Mouse (Mus musculus) thymus, postnatal 25 days (tissue): ENCODE data around the gene Medag.
A peak's percentile ranks its signal among the peaks of the same experiment; 100 is the strongest.

ENCODE experiments used
- DNase-seq: peaks from one replicate; pipeline ENCODE4 v3.0.0; 2022

Medag gene

GRCm38 (mm10) chr5:149411509-149412193 lies at the start of gene Medag:
Gene Medag (plus strand): TSS chr5:149411749.
- DNase-seq, result no peak

GRCm38 (mm10) chr5:149362626-149363025 lies 48.9 kb upstream of the Medag start:
- no peak for DNase-seq

- DNase-seq, result peak; percentile 46
These were observed 47.4 kb upstream of the Medag start for GRCm38 (mm10) chr5:149363903-149364755.

GRCm38 (mm10) chr5:149367011-149367410 lies 44.5 kb upstream of the Medag start:
- DNase-seq, result peak; percentile 55

GRCm38 (mm10) chr5:149367544-149368466 lies 43.7 kb upstream of the Medag start:
- DNase-seq, result peak; percentile 92

GRCm38 (mm10) chr5:149368575-149369312 lies 42.8 kb upstream of the Medag start:
- peak; percentile 56 for DNase-seq

- peak; percentile 51 for DNase-seq
These were observed 42.0 kb upstream of the Medag start for GRCm38 (mm10) chr5:149369373-149370035.

- DNase-seq, result peak; percentile 54
These were observed 39.5 kb upstream of the Medag start for GRCm38 (mm10) chr5:149372018-149372417.

- no peak for DNase-seq
These were observed 38.3 kb upstream of the Medag start for GRCm38 (mm10) chr5:149373224-149373623.

- DNase-seq, result peak; percentile 66
These were observed 37.5 kb upstream of the Medag start for GRCm38 (mm10) chr5:149374026-149374425.

GRCm38 (mm10) chr5:149375074-149375888 lies 36.3 kb upstream of the Medag start:
- DNase-seq, result no peak

GRCm38 (mm10) chr5:149375889-149376212 lies 35.7 kb upstream of the Medag start:
- peak; percentile 95 for DNase-seq

GRCm38 (mm10) chr5:149376367-149376766 lies 35.2 kb upstream of the Medag start:
- no peak for DNase-seq

GRCm38 (mm10) chr5:149377253-149377652 lies 34.3 kb upstream of the Medag start:
- DNase-seq, result no peak

GRCm38 (mm10) chr5:149378566-149378965 lies 33.0 kb upstream of the Medag start:
- peak; percentile 48 for DNase-seq

GRCm38 (mm10) chr5:149379131-149379784 lies 32.3 kb upstream of the Medag start:
- no peak for DNase-seq

GRCm38 (mm10) chr5:149379861-149380260 lies 31.7 kb upstream of the Medag start:
- no peak for DNase-seq

GRCm38 (mm10) chr5:149380388-149380916 lies 31.1 kb upstream of the Medag start:
- DNase-seq, result no peak

GRCm38 (mm10) chr5:149381948-149382347 lies 29.6 kb upstream of the Medag start:
- no peak for DNase-seq

GRCm38 (mm10) chr5:149382601-149383000 lies 28.9 kb upstream of the Medag start:
- no peak for DNase-seq
